Mouse (Mus musculus): Measurements from ENCODE around the gene Nrcam. TPM values are rescaled to one million over a fixed set of nuclear protein-coding genes. Genes with fewer than 3 reads are reported as not detected.
A peak's percentile ranks its signal among the peaks of the same experiment; 100 is the strongest.

Nrcam gene
- total RNA-seq, 2 experiments from 2014 or later = 3.6 to 4.7 TPM

DNA sequence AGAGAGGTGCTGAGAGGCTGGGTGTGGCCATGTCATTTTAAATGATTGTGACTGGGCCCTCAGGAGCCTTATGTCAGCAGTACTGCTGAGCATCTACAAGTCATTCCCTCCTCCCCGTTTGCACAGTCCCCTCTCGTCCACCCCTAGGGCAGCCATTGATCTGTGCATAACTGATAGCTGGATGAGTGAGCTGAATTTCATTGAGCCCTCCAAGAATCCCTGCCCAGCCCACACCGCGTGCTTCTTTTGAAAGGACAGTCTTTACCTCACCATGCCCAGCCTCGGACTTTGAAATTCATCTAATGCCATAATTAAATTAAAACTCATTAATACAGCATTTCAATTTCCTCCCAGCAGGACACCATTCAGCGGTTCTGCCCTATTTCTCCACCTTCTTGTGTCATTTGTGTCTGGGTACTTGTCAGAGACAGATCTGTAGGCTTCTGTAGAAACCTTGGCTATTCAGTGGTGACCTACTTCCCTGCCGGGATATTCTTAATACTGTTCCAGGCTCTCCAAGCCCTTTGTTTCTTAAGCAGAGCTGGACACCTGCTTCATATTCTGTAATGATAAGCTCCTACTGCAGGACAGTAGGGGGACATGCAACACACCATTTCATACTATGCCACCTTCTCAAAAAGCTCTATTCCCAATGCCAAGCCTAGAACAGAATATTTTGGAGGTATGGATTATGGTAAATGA lies 190.9 kb downstream of the Nrcam start:
- DNase-seq = no peak

DNA sequence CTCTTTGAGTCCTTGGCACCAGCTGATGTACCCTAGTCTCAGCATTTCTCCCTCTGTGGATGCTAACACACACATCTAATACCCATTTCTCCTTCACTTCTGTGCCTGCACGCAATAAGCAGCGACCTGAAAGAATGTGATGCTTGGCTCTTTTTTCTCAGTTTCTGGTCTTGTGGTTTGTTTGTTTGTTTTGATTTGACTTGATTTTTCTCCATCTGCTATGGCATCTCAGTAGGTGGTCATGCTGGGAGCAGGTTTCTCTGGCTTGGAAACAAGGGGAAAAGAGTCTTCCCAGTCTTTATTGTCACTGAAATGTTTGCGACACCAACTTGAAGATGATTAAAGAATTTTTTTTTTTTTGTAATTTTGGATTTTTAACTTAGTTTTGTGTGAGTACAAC lies 192.8 kb downstream of the Nrcam start:
- no peak for DNase-seq

DNA sequence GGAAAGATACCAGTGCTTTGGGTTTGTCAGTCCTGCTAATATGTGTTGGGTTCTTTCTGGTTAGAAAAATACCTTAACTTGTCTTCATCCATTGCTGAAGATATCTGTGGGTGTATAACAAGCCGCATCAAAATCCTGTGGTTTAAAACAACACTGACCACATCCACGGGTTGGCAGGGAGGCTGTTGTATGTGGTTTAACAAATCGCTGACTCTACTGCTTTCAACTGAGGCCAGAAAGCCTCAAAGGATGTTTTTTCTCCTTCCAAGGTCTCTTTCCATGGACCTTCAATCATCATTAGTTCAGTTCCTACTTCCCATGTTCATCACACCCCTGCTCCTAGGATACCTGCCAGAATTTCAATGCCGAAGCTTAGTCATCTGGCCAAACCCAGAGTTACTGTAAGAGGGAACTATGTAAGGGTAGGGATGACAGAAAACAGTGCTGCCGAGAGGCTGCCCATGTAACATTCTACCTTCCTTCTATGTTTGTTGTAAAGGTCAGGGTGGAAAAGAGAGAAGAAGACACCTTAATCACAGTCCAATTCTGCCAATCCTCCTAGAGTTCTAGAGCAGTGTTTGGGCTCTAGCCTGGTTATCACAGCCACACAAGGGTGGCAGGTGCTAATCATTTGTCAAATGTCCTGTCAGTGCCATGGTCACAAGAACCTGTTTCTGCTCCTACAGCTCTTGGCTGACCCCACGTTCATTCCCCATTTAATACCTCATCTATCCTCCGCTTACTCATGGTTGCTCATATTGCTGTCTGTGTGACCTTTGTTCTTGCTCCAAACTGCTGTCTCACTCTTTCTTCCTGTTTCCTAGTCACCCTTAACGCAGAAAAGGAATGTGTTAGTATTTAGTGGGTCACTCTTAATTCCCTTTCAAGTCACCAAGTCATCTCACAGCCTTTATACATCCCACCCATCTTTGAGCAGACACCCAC lies 196.2 kb downstream of the Nrcam start:
- no peak for DNase-seq

DNA sequence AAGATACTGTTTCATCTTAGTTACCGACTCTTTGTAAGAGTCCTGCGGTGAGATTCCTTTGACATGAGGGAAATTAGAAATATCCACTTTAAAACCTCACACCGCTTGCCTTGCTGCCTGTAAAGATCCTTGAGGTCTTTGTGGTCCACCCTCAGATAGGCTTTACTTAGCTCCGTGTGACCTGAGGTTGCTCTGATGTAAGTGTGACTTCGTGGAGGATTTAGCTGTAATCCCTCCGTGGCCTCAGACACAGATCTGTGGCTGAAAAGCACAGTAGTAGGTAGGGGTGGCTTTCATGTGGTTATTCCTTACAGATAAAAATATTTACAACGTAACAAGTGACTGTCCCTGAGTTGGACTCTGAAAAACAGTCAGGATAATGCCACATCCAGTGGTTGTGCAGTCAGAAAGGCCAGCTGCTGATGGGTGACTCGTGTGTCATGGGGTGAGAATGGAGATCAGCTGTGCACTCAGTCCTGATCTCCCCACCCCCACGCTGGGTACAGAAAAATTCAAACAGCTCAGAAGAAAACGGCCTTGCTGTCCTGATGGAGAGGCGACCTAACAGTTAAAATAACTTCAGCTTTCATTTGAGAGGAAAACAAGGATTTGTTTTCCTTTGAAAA lies 199.8 kb downstream of the Nrcam start:
- DNase-seq = no peak

DNA sequence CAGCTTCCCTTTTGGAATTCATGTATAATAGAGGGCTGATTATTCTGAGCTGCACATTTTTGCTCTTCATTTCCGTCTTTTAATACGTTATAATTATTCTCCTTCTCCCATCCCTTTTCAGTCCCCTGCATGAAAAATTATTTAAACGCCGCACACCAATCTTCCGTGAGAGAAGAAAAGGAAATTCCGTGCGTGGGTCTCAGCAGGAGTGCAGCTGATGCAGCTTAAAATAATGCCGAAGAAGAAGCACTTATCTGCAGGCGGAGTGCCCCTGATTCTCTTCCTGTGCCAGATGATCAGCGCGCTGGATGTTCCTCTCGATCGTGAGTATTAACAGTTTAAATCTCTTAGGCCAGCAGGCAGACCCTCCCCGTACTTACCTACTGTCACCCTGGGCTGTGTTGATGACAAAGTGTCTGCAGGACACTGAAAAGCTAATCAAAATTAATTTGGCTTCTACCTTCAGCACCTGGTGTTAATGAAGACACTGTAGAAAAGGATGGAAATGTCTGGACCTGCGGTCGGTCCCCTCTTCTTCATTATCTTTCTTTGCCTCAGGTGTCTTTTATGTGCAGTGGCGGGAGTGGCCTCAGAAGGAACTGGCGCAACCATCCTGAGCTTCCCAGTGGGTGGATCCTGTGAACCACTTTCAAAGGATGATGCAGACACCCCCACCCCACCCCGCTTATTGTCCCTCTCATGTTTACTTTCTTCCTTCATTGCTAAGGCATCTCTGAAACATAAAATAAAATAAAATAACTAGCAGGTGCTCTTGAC lies 203.8 kb downstream of the Nrcam start:
- no peak for DNase-seq

DNA sequence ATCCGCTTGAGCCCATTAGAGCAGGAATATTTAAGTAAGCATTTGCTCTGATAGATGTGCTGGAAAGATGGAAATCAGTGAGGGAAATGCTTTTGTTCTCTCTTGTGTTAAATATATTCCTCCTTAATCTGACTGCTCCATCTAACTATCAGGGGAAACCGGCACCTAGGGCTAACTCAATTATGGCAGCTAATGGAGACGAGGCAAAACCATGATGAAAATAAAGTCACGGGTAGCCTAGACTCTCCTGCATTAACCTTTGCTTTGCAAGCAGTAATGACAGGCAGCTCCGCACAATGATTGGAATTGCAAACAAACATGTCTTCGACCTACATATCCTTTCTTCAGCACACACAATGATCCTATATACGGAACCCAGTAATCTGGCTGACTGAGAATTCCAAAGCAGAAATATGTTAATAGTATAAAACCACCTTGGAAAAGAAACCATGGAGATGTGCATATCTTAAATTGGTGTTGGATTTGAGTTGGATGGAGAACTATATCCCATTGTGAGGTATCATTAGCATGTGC lies 205.5 kb downstream of the Nrcam start:
- DNase-seq = no peak

DNA sequence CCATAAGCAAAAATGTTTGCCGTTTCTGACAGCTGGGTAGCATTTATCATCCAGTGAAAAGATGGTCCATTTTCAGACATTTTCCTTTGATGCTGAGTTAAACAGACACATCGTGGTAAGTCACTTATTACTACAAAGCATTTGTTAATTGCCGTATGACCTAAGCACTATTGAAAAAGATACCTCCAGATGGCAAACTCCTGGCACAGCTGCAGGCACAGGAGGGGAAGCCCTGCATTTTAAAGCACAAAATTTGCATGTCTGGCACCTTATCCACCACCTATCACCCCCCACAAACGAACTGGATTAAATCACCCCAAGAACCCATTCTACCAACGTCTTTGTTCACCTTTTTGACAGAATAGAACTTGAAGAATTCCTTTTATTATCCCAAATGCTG lies 206.9 kb downstream of the Nrcam start:
- no peak for DNase-seq

DNA sequence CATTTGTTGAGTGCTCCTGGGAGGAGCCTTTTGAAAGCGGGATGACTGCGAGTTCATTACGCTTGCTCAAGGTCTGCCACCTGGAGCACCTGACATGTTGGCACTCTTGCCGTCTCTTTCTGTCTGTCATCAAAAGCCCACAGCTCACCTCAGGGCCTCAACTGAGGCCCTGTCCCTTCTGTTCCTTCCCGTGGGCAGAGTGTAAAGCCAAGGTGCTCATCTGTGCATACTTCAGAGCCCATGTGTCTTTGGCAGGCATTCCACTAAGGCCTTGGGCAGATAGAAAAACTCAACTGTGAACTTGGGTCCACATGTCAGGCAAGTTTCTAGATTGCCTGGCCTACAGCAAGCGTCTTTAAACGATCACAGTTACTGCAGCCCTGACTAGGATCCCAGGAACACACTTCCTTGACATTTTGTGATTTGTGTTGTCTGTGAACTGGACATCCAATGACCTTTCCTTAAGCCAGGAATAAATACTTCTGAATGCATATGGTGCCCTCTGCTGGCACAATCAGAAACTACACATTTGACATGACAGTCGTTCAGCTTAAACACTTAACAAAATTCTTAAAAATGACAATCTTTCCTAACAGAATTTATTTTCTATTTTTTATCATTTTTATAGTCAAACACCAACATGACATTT lies 219.2 kb downstream of the Nrcam start:
- peak; percentile 78 for DNase-seq

DNA sequence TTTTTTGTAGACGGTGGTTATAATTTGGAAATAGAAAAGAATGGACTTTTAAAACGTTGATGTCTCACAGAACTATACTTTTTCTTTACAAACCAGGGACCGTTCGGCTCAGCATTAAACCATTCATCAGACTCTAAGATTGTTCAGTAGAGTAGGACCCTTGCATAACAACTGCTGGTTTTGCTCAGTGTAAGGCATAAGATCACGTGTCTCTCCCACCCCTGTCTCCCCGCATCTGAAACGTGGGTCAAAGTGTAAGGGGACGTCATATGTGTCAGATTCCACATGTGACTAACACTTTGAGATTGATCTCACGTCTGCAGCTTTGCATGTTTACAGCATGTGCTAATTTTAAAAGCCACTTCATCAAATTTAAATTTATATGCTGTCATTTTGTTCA lies 219.8 kb downstream of the Nrcam start:
- no peak for DNase-seq

DNA sequence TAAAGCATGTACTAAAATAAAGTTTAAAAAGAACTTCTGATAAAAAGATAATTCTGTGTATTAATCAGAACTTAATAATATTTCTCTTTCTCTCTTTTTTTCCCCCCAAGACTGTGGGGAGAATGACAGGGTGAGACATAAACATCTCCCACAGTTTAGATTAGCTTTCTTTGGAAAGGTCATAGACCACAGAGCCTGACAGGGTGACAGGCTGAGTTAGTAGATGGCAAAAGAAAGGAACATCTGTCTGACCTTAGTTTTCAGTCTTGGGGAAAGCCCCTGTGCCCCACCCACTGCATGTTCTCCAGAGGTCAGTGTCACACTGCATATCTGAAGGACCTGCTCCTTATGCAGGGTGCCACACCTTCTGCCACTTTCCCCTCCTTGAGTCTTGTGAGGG lies 222.9 kb downstream of the Nrcam start:
- DNase-seq = no peak

DNA sequence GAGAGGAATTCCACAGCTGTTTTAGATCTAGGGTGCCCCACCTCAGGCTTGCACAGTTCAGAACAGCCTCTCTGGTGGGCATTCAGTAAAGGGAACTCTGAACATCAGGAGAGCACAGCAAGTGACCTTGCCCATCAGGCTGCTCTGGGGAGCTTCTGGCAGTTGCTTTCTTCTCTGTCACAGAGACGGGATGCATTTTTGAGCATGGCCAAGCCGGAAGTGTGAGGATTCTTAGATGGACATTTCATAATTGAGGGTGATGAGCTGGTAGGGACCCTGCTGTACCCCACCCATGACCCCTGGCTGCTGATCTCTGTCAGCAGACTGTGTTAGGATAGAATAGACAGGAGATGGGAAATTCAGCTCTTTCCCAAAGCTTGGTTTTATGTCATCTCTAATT lies 225.4 kb downstream of the Nrcam start:
- no peak for DNase-seq

DNA sequence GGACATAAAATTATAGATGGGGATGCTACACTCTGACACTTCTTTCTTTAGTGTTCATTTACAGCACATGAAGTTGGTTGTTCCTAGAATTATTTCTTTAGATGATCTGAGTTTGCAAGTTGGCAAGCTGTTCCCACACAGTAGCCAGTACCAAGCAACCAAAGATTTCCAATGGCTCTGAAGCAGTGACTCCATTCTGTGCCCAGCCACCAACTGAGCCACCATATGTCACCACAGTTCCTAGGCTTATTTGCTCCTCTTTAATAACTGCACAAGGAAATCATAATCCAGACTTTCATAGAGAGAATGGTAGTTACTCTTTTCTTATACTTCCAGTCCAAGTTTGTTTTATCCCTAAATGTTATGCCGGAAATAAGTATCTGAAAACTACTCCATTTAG lies 226.1 kb downstream of the Nrcam start:
- no peak for DNase-seq

DNA sequence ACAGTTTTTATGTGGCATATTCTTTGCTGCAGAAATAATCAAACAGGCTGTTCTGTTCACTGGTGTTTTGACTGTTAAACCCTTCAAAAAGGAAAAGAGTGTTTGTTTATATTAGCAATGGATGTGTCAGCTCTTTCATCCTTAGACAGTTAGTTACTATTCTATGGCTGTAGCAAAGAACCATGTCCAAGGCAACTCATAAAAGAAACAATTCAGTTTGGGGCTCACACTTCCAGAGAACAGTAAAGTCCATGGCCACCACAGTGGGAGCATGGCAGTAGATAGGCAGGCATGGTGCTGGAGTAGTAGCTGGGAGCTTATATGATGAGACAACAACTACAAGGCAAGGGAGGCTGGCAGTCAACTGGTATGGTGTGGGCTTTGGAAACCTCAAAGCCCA lies 231.3 kb downstream of the Nrcam start:
- DNase-seq = no peak

DNA sequence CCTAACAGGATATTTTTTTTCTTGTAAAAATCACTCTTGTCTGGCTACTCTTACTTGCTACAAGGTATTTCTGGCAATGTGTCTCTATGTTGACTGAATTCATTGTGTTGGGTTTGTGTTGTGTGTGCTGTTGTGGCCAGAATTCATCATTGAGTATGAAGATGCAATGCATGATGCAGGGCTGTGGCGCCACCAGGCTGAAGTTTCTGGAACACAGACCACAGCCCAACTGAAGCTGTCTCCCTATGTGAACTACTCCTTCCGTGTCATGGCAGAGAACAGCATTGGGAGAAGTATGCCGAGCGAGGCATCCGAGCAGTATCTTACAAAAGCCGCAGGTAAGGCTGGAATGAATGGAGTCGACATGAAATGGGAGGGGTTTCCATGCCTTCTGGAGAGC lies 241.4 kb downstream of the Nrcam start:
- DNase-seq = no peak

DNA sequence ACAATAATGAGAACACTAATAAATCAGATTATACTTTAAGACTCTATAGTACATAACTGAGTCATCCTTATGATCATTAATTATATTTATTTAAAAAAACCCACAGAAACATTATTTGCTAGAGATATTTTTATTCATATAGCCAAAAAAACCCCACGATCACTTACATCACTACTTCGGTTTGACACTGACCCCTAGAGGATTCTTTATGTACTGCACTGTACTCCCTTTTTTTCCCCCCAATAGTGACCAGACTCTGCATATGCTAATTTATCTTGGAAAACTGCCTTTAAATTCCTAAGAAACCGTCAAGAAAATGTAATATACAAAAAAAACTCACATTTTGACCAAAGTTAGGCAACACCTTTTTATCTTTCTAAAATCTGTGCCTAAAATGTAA lies 244.0 kb downstream of the Nrcam start:
- DNase-seq = no peak

DNA sequence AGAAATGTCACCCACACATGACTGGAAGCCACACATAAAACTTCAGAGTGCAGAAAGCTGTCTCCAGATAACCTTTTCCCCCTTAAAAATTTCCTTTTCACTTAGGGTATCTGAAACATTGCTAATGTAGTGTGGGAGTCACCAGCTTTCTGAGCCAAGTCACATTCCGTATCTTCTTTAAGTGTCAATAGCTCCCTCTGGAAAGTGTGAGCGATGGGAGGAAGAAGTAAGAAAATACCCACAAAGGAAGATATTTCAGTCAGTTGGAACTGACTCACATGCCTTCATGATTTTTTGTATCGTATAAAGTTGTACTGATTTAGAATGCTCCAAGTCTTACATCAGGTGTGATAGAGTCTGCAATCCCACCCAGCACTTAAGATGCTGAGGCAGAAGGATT lies 245.5 kb downstream of the Nrcam start:
- no peak for DNase-seq

DNA sequence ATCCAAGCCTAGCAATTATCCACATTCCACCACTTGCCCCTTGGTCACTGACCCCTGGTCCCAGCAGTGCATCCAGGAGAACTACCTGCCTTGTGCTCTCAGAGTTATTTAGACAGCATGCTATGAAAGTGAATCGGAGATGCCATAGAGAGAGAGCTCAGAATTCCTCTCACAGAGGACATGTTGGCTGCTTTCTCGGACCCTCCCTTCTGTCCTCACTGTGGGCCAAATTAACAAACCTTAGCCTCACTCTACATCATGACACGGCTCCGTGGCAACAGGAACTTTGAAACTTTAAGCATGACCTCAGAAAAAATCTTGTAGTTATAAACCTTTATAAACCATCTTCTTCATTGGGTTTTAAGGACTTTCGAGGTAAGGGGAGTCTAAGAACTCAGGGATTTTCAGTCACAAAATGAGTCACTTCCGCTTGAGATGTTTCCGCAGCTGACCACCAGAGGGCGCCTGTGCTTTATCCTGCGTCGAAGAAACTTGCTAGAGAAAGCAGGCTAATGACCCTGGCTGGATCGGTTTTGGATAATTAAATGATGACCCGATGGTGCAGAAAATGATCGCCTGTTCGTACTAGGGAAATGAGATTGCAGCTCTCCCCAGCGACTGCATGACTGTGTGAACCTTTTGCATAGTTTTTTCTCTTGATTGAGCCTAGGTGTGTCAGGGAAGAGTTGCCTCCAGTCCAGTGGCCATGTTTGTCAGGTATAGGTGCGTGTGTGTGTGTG lies 272.9 kb downstream of the Nrcam start:
- DNase-seq = peak; percentile 73

DNA sequence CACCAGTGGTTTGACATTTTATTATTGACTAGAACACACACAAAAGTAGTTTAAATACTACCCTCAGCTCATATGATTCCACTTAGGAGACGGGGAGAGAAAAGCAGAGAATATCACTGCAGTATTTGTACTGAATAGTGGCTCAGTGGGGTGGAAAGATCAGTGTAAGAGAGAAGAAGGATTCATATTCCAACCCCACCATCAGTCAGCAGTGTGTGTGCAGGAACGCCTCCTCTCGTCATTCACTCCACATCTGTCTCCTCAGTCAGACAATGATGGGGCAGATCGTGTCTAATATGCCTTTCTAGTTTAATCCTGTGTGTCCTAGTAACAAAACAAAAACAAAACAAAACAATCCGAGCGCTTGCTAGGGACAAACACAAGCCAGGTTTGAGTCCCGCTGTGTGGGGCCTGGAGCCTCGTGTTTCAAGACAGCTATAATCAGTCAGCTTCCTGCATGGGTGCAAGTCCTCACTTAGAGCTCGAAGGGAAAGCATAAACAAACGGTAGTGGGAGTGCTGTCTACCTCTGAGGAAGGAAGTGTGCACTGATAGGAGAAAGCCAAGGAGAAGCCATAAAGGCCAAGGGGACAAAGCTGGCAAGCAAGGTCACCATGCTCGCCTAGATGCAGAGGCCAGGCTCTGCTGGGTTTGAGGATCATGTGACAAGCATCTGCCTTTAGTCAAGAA lies 273.7 kb downstream of the Nrcam start:
- DNase-seq = no peak

DNA sequence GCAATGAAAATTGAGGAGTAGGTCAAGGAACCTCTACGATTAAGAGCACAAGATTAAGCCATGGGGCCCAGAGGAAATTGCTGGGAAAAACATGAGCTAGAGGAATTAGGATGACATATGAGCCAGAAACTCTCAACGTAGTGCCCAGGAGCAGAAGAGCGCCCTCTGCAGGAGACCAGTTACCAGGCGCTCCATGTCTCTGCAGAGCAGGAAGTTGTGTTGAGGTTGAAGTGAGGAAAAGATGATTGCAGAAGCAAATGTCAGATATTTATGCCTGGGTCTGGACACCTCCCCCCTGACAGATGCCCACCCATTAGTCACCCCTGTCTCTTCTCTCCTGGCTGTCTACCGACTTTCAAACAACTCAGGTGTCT lies 274.3 kb downstream of the Nrcam start:
- DNase-seq = no peak

DNA sequence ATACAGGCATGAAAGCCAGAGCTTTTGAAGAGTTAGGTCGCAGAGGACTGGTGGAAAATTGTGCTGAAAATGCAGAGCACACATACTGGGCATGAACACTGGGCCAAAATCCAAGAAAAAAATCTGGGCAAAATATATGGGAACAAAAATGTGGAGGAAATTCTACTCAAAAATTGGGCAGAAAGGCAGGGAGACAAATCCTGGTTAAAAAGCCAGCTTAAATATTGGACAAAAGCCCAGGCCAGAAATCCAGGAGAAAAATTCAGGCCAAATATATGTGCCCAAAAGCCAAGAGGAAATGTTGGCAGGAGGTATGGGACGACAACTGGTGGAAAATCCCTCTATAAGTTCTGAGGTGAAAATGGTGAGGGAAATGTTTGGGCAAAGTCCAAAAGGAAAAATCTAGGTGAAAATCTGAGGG lies 288.3 kb downstream of the Nrcam start:
- DNase-seq = no peak
